ENCODE assay signal across 15 mouse cellular contexts in the genomic region with DNA sequence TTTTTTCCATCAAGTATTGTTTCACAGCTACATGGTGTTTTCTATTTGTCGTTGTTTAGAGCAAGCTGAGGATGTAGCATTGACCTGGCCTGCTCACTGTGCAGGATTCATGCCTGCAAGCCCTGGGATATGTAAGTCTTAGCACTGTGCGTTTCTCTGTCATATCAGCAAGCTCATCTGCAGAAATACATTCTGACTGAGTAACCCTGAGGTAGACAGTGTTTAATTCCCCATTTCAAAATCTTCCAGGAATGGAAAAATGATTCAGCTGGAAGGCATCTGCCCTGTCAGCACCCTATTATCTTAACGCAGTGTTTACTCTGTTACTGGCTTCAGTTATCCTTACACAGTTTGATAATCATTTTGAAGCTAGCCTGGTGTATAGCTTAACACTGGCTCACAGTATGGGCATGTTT.
DNase-seq lines count a peak whose midpoint lies in the region; ATAC-seq lines count a peak whose summit lies in the region.
"Had no signal": no experiment of that assay in that cellular context is flagged by ENCODE, and none has a peak within 500 bp of the region (broad histone marks: within the 10 kb centered on the region; RNA-seq: fewer than 3 reads in every experiment).

No protein-coding gene starts in this region.

- no peak overlapping the region for H3K27ac ChIP-seq in embryonic facial prominence, embryonic 14.5 days (replicated peaks; ENCODE audit: low read depth, low read length)
- H3K27ac ChIP-seq in embryonic facial prominence, embryonic 10.5 days (replicated peaks), result no peak overlapping the region
- peak overlapping the region; percentile 80 for H3K27ac ChIP-seq in hindbrain, embryonic 13.5 days
- peak overlapping the region; percentile 14 for H3K27ac ChIP-seq in midbrain, embryonic 15.5 days
- H3K27ac ChIP-seq: kidney, embryonic 15.5 days; limb, embryonic 12.5 days; liver, embryonic 14.5 days had no signal

- H3K27me3 ChIP-seq in embryonic facial prominence, embryonic 14.5 days (replicated peaks; ENCODE audit: control insufficient read depth, insufficient read depth, low read length), result no peaks in the 10 kb centered on the region
- H3K27me3 ChIP-seq in embryonic facial prominence, embryonic 10.5 days (replicated peaks; ENCODE audit: low read depth, poor library complexity, severe bottlenecking), result no peaks in the 10 kb centered on the region
- no peaks in the 10 kb centered on the region for H3K27me3 ChIP-seq in hindbrain, embryonic 13.5 days
- H3K27me3 ChIP-seq in midbrain, embryonic 15.5 days (replicated peaks), result no peaks in the 10 kb centered on the region
- H3K27me3 ChIP-seq: kidney, embryonic 15.5 days; limb, embryonic 12.5 days had no signal

- no peak overlapping the region for H3K4me2 ChIP-seq in embryonic facial prominence, embryonic 14.5 days (ENCODE audit: low read depth, low read length)
- no peak overlapping the region for H3K4me2 ChIP-seq in hindbrain, embryonic 13.5 days
- no peak overlapping the region for H3K4me2 ChIP-seq in midbrain, embryonic 15.5 days
- H3K4me2 ChIP-seq: kidney, embryonic 15.5 days; limb, embryonic 12.5 days had no signal

- no peaks in the 10 kb centered on the region for H3K36me3 ChIP-seq in embryonic facial prominence, embryonic 14.5 days (ENCODE audit: control insufficient read depth, insufficient read depth, low read length)
- H3K36me3 ChIP-seq in embryonic facial prominence, embryonic 10.5 days (replicated peaks), result no peaks in the 10 kb centered on the region
- H3K36me3 ChIP-seq in hindbrain, embryonic 13.5 days, result no peaks in the 10 kb centered on the region
- no peaks in the 10 kb centered on the region for H3K36me3 ChIP-seq in midbrain, embryonic 15.5 days (replicated peaks)
- H3K36me3 ChIP-seq: kidney, embryonic 15.5 days; limb, embryonic 12.5 days had no signal

- WGBS in embryonic facial prominence, embryonic 14.5 days, result 61% methylated on average over 3 of the region's 3 CpGs
- WGBS in embryonic facial prominence, embryonic 10.5 days, result 82% methylated on average over 3 of the region's 3 CpGs
- WGBS in hindbrain, embryonic 13.5 days, result 44% methylated on average over 3 of the region's 3 CpGs
- WGBS in midbrain, embryonic 15.5 days, result 52% methylated on average over 3 of the region's 3 CpGs

- H3K9me3 ChIP-seq in embryonic facial prominence, embryonic 14.5 days (ENCODE audit: control insufficient read depth, low read length), result no peaks in the 10 kb centered on the region
- H3K9me3 ChIP-seq in embryonic facial prominence, embryonic 10.5 days, result no peaks in the 10 kb centered on the region
- H3K9me3 ChIP-seq in hindbrain, embryonic 13.5 days, result no peaks in the 10 kb centered on the region
- no peaks in the 10 kb centered on the region for H3K9me3 ChIP-seq in midbrain, embryonic 15.5 days
- H3K9me3 ChIP-seq: kidney, embryonic 15.5 days; limb, embryonic 12.5 days had no signal

- no peak for ATAC-seq in embryonic facial prominence, embryonic 14.5 days (ENCODE audit: low read depth)
- peak; percentile 71 for ATAC-seq in hindbrain, embryonic 13.5 days (ENCODE audit: low FRiP score)
- peak; percentile 84 for ATAC-seq in midbrain, embryonic 15.5 days (replicated peaks)

- no peaks in the 10 kb centered on the region for H3K4me1 ChIP-seq in embryonic facial prominence, embryonic 14.5 days (ENCODE audit: control insufficient read depth, insufficient read depth, low read length)
- no peaks in the 10 kb centered on the region for H3K4me1 ChIP-seq in embryonic facial prominence, embryonic 10.5 days
- peaks cover 5% of the 10 kb centered on the region; the same call in 1 of the 2 replicates for H3K4me1 ChIP-seq in hindbrain, embryonic 13.5 days (replicated peaks)
- H3K4me1 ChIP-seq in midbrain, embryonic 15.5 days, result no peaks in the 10 kb centered on the region
- H3K4me1 ChIP-seq: kidney, embryonic 15.5 days; limb, embryonic 12.5 days had no signal

- peak; percentile 22 for DNase-seq in embryonic facial prominence, embryonic 14.5 days (ENCODE audit: low spot score)
- DNase-seq in embryonic facial prominence, embryonic 10.5 days (ENCODE audit: low spot score), result no peak
- DNase-seq in 3T3-L1 (ENCODE audit: low read depth, low spot score), result peak; percentile 74
- no peak for DNase-seq in adipocyte (ENCODE audit: low spot score)
- DNase-seq in right cerebral cortex, adult 18-20 months, result no peak
- DNase-seq in liver, result no peak
- DNase-seq: adrenal gland, postnatal 36 days; cerebellum, adult 9-11 months; embryo, embryonic 11 days; gastrocnemius, postnatal 14 days had no signal

- no peak overlapping the region for H3K9ac ChIP-seq in embryonic facial prominence, embryonic 14.5 days (ENCODE audit: low read depth, low read length)
- H3K9ac ChIP-seq in hindbrain, embryonic 13.5 days, result no peak overlapping the region
- H3K9ac ChIP-seq in midbrain, embryonic 15.5 days, result no peak overlapping the region
- H3K9ac ChIP-seq: kidney, embryonic 15.5 days; limb, embryonic 12.5 days; liver, embryonic 14.5 days had no signal

- no peak overlapping the region for H3K4me3 ChIP-seq in embryonic facial prominence, embryonic 14.5 days (ENCODE audit: low read depth, low read length)
- no peak overlapping the region for H3K4me3 ChIP-seq in embryonic facial prominence, embryonic 10.5 days
- H3K4me3 ChIP-seq in hindbrain, embryonic 13.5 days, result no peak overlapping the region
- no peak overlapping the region for H3K4me3 ChIP-seq in midbrain, embryonic 15.5 days
- H3K4me3 ChIP-seq: kidney, embryonic 15.5 days; limb, embryonic 12.5 days had no signal

Comparison
In these comparisons a context has a peak if more than half of its experiments do, and no peak if none do; other contexts are left out.
1. DNase-seq: peak in embryonic facial prominence, embryonic 14.5 days (single experiment) and 3T3-L1 (single experiment); none in embryonic facial prominence, embryonic 10.5 days (single experiment), adipocyte (single experiment), right cerebral cortex, adult 18-20 months (single experiment) and liver (single experiment).
2. H3K27ac ChIP-seq: peak in hindbrain, embryonic 13.5 days (single experiment) and midbrain, embryonic 15.5 days (single experiment); none in embryonic facial prominence, embryonic 14.5 days (single experiment) and embryonic facial prominence, embryonic 10.5 days (single experiment).